In genomic region chr6:39810612-39811116, GRCm38 (mm10) we compare ENCODE assay signal across 8 mouse cellular contexts. TPM values are rescaled to one million over a fixed set of nuclear protein-coding genes. Genes with fewer than 3 reads are reported as not detected.
DNase-seq lines count a peak whose midpoint lies in the region; ATAC-seq and TF ChIP-seq lines count a peak whose summit lies in the region.

Gene Mrps33 (minus strand): TSS chr6:39810988.

- H3K9me3 ChIP-seq in erythroblast, embryonic 14.5 days (ENCODE audit: control insufficient read depth, low read length) = no peaks in the 10 kb centered on the region
- H3K9me3 ChIP-seq in heart, embryonic 12.5 days (replicated peaks) = no peaks in the 10 kb centered on the region
- no peaks in the 10 kb centered on the region for H3K9me3 ChIP-seq in kidney, postnatal 0 days (replicated peaks; ENCODE audit: low read length)
- H3K9me3 ChIP-seq in liver, embryonic 11.5 days (ENCODE audit: control insufficient read depth, low read length) = no peaks in the 10 kb centered on the region
- no peaks in the 10 kb centered on the region for H3K9me3 ChIP-seq in stomach, embryonic 14.5 days (ENCODE audit: control insufficient read depth, low read depth, low read length)

- no peaks in the 10 kb centered on the region for H3K27me3 ChIP-seq in C2C12 (ENCODE audit: control insufficient read depth, insufficient read depth, insufficient read length)
- H3K27me3 ChIP-seq in erythroblast, embryonic 14.5 days (ENCODE audit: control insufficient read depth) = no peaks in the 10 kb centered on the region
- H3K27me3 ChIP-seq in heart, embryonic 12.5 days (replicated peaks) = no peaks in the 10 kb centered on the region
- no peaks in the 10 kb centered on the region for H3K27me3 ChIP-seq in kidney, postnatal 0 days (ENCODE audit: insufficient read depth, low read length)
- H3K27me3 ChIP-seq in liver, embryonic 11.5 days (replicated peaks; ENCODE audit: control insufficient read depth, insufficient read depth, low read length) = no peaks in the 10 kb centered on the region
- H3K27me3 ChIP-seq in stomach, embryonic 14.5 days (ENCODE audit: control insufficient read depth, insufficient read depth, low read length) = no peaks in the 10 kb centered on the region

- peak within 1 kb of the TSS; percentile 78 for H3K4me2 ChIP-seq in heart, embryonic 12.5 days
- peak within 1 kb of the TSS; percentile 70 for H3K4me2 ChIP-seq in kidney, postnatal 0 days (ENCODE audit: low read length)
- peak within 1 kb of the TSS; percentile 74 for H3K4me2 ChIP-seq in liver, embryonic 11.5 days
- H3K4me2 ChIP-seq in stomach, embryonic 14.5 days (replicated peaks; ENCODE audit: low read depth, low read length) = peak within 1 kb of the TSS; percentile 74

- H3K27ac ChIP-seq in heart, embryonic 12.5 days (ENCODE audit: poor library complexity, severe bottlenecking) = peak within 1 kb of the TSS; percentile 10; the same call in 1 of the 2 replicates
- peak within 1 kb of the TSS; percentile 61 for H3K27ac ChIP-seq in kidney, postnatal 0 days
- H3K27ac ChIP-seq in liver, embryonic 11.5 days (ENCODE audit: low read depth, low read length) = no peak within 1 kb of the TSS; the same call in 1 of the 2 replicates
- peak within 1 kb of the TSS; percentile 27; the same call in 1 of the 2 replicates for H3K27ac ChIP-seq in stomach, embryonic 14.5 days (ENCODE audit: low read length)

- peaks cover 21% of the 10 kb centered on the region for H3K79me3 ChIP-seq in C2C12 (ENCODE audit: low read depth)

- peak within 1 kb of the TSS; percentile 57 for H3K4me3 ChIP-seq in C2C12 (ENCODE audit: insufficient read depth, poor library complexity, severe bottlenecking)
- H3K4me3 ChIP-seq in erythroblast, embryonic 14.5 days (replicated peaks) = peak within 1 kb of the TSS; percentile 89
- H3K4me3 ChIP-seq in heart, embryonic 12.5 days = peak within 1 kb of the TSS; percentile 79
- peak within 1 kb of the TSS; percentile 80 for H3K4me3 ChIP-seq in kidney, postnatal 0 days (replicated peaks; ENCODE audit: low read depth, low read length)
- peak within 1 kb of the TSS; percentile 79 for H3K4me3 ChIP-seq in liver, embryonic 11.5 days (ENCODE audit: low read depth, low read length)
- peak within 1 kb of the TSS; percentile 70 for H3K4me3 ChIP-seq in stomach, embryonic 14.5 days (ENCODE audit: low read depth, low read length)

- peak; percentile 99 for DNase-seq in brain, embryonic 14.5 days (ENCODE audit: low read depth)
- peak; percentile 98 for DNase-seq in kidney, postnatal 0 days (ENCODE audit: low spot score)
- DNase-seq in liver, embryonic 11.5 days (ENCODE audit: low spot score) = peak; percentile 98
- peak; percentile 96 for DNase-seq in naive thymus-derived CD4-positive, alpha-beta T cell, adult 2 months (ENCODE audit: low read depth)

- H3K79me2 ChIP-seq in C2C12 (ENCODE audit: control insufficient read depth, insufficient read depth) = peaks cover 43% of the 10 kb centered on the region

- peaks cover 22% of the 10 kb centered on the region for H3K4me1 ChIP-seq in erythroblast, embryonic 14.5 days (ENCODE audit: control insufficient read depth)
- no peaks in the 10 kb centered on the region for H3K4me1 ChIP-seq in heart, embryonic 12.5 days (replicated peaks)
- H3K4me1 ChIP-seq in kidney, postnatal 0 days (replicated peaks; ENCODE audit: insufficient read depth, low read length) = peaks cover 3% of the 10 kb centered on the region; the same call in 1 of the 2 replicates
- no peaks in the 10 kb centered on the region; the same call in 1 of the 2 replicates for H3K4me1 ChIP-seq in liver, embryonic 11.5 days (replicated peaks; ENCODE audit: control insufficient read depth, insufficient read depth, low read length)
- H3K4me1 ChIP-seq in stomach, embryonic 14.5 days (ENCODE audit: control insufficient read depth, insufficient read depth, low read length) = no peaks in the 10 kb centered on the region

- peak; percentile 98 for ATAC-seq in heart, embryonic 12.5 days (ENCODE audit: insufficient number of reproducible peaks, low FRiP score)
- peak; percentile 99 for ATAC-seq in kidney, postnatal 0 days (replicated peaks; ENCODE audit: low FRiP score, low read depth)
- peak; percentile 99 for ATAC-seq in liver, embryonic 11.5 days (replicated peaks; ENCODE audit: low FRiP score)
- ATAC-seq in stomach, embryonic 14.5 days (ENCODE audit: insufficient number of reproducible peaks, insufficient read depth, low FRiP score, low read depth) = peak; percentile 99

- TF ChIP-seq CTCF in C2C12 (IDR thresholded peaks at IDR 0.05; ENCODE audit: control insufficient read depth, insufficient read depth, insufficient read length) = peak; percentile 98
- peak; percentile 97 for TF ChIP-seq CTCF in brain, embryonic 14.5 days (IDR thresholded peaks at IDR 0.05; ENCODE audit: borderline replicate concordance, extremely low read depth, insufficient read depth, insufficient read length)
- peak; percentile 98 for TF ChIP-seq CTCF in kidney, postnatal 0 days (IDR thresholded peaks at IDR 0.05; ENCODE audit: low read depth)

- under 1% methylated on average over 40 of the region's 40 CpGs for WGBS in heart, embryonic 12.5 days
- WGBS in kidney, postnatal 0 days = under 1% methylated on average over 40 of the region's 40 CpGs
- WGBS in liver, embryonic 11.5 days = 0% methylated on average over 39 of the region's 40 CpGs
- WGBS in stomach, embryonic 14.5 days = under 1% methylated on average over 40 of the region's 40 CpGs

- peak within 1 kb of the TSS; percentile 66 for H3ac ChIP-seq in C2C12 (ENCODE audit: control insufficient read depth, insufficient read length, low read depth)

- no peaks in the 10 kb centered on the region for H3K36me3 ChIP-seq in C2C12 (ENCODE audit: control insufficient read depth, insufficient read depth)
- no peaks in the 10 kb centered on the region for H3K36me3 ChIP-seq in erythroblast, embryonic 14.5 days (ENCODE audit: control insufficient read depth)
- H3K36me3 ChIP-seq in heart, embryonic 12.5 days = peaks cover 3% of the 10 kb centered on the region; the same call in 1 of the 2 replicates
- no peaks in the 10 kb centered on the region for H3K36me3 ChIP-seq in kidney, postnatal 0 days (ENCODE audit: insufficient read depth, low read length)
- no peaks in the 10 kb centered on the region for H3K36me3 ChIP-seq in liver, embryonic 11.5 days (ENCODE audit: control insufficient read depth, insufficient read depth, low read length)
- H3K36me3 ChIP-seq in stomach, embryonic 14.5 days (ENCODE audit: control insufficient read depth, insufficient read depth, low read length) = no peaks in the 10 kb centered on the region

- TF ChIP-seq POLR2A in brain, embryonic 14.5 days (IDR thresholded peaks at IDR 0.05; ENCODE audit: borderline replicate concordance, extremely low read depth, insufficient read depth, insufficient read length, poor library complexity, severe bottlenecking) = peak; percentile 64; the same call in 1 of the 2 replicates

- H3K9ac ChIP-seq in heart, embryonic 12.5 days = peak within 1 kb of the TSS; percentile 80
- peak within 1 kb of the TSS; percentile 68 for H3K9ac ChIP-seq in kidney, postnatal 0 days (ENCODE audit: low read depth, low read length)
- peak within 1 kb of the TSS; percentile 78 for H3K9ac ChIP-seq in liver, embryonic 11.5 days (ENCODE audit: low read depth, low read length)
- H3K9ac ChIP-seq in stomach, embryonic 14.5 days (replicated peaks; ENCODE audit: low read depth, low read length) = peak within 1 kb of the TSS; percentile 74

TF ChIP-seq in C2C12, 6 proteins besides CTCF, POLR2A, EP300 and RAD21:
- TF ChIP-seq MYOD1 (IDR thresholded peaks at IDR 0.05; ENCODE audit: control insufficient read depth, insufficient read length, low read depth) (no peak), USF1 (IDR thresholded peaks at IDR 0.05; ENCODE audit: low read depth) (no peak), MAX (IDR thresholded peaks at IDR 0.05) (peak; percentile 78), CEBPB (IDR thresholded peaks at IDR 0.05; ENCODE audit: low read depth) (no peak), MYOG (IDR thresholded peaks at IDR 0.05; ENCODE audit: control insufficient read depth, extremely low read depth, insufficient read length) (no peak), FOSL1 (IDR thresholded peaks at IDR 0.05; ENCODE audit: insufficient read depth, low read length, poor library complexity, severe bottlenecking) (no peak)

RNA-seq across cellular contexts. Expression of gene Mrps33, which starts in this region (rescaled TPM):
- 133 TPM for polyA plus RNA-seq in C2C12 (2012; fragmentation: generic; extraction: Trizol)
- polyA plus RNA-seq in brain, embryonic 14.5 days (2012; rRNA removed) = 249 and 331 TPM in 2 replicates
- 0.42 and 0.60 TPM in 2 replicates for polyA plus RNA-seq in erythroblast, embryonic 14.5 days (2012)
- polyA plus RNA-seq in heart, embryonic 12.5 days (2016; fragmentation: Nextera tagmentation; extraction: Ambion mirVana) = 205 and 206 TPM in 2 replicates
- 220 and 245 TPM in 2 replicates for polyA plus RNA-seq in kidney, postnatal 0 days (2015; fragmentation: Nextera tagmentation; extraction: Ambion mirVana)
- 172 and 188 TPM in 2 replicates for polyA plus RNA-seq in liver, embryonic 11.5 days (2014; fragmentation: Nextera tagmentation; extraction: Ambion mirVana)
- 190 and 207 TPM in 2 replicates for polyA plus RNA-seq in stomach, embryonic 14.5 days (2014; fragmentation: Nextera tagmentation; extraction: Ambion mirVana)

Comparison
In these comparisons a context has a peak if more than half of its experiments do, and no peak if none do; other contexts are left out.
1. RNA of gene Mrps33 (polyA plus RNA-seq): 249 to 331 TPM in brain, embryonic 14.5 days, 220 to 245 TPM in kidney, postnatal 0 days, 190 to 207 TPM in stomach, embryonic 14.5 days, 205 to 206 TPM in heart, embryonic 12.5 days, 172 to 188 TPM in liver, embryonic 11.5 days and 133 TPM in C2C12 (single experiment); 0.42 to 0.60 TPM in erythroblast, embryonic 14.5 days; every median in the first group is over 10 times any median in the second.
2. Peak in every context shown above with its lines, with median percentiles within 50 percentile points of each other: H3K4me3 ChIP-seq, CTCF ChIP-seq, DNase-seq, ATAC-seq, H3K4me2 ChIP-seq and H3K9ac ChIP-seq.